Mouse (Mus musculus) CD4-positive, CD25-positive, alpha-beta regulatory T cell, adult 4 months (primary cell): ENCODE measurements at regions not wholly inside any gene's neighbourhood (a gene's known extent, or its start where the extent isn't known, plus 50 kb on each side); places are given as distances from the start of the nearest gene placed in this dataset.

ENCODE experiments used
- ATAC-seq: one replicate; pipeline ENCODE4 v1.8.0; 2017

DNA sequence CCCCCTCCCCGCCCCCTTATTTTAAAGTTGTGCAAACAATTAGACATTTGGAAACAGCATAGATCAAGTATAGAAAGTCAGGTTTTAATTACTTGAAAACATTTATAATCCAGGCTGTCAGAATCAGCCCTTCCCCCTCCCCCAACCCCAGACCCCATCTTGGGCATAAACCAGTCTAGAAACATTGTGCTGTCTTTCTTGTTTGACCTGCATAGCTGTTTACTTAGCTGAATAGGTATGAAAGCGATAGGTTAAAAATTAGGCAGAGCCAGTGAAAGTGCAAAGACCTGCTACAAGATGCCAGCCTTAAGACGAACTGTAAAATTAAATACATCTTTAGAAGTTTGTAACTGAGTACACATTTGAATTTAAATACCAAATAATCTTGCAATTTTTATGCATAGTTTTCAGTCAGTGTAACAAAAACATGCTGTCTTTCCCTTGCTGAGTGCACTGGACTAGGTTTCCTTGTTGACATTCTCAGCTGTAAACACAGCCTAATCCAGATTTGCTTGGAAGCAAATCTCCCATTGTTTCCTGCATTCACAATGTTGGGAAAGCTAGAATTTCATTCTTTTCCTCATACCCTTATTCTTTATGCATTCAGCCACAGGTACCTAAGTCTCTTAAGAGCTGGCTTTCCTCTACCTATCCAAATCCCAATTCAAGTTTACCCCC is 234.2 kb upstream of the Tbx18 start:
- no peak for ATAC-seq

DNA sequence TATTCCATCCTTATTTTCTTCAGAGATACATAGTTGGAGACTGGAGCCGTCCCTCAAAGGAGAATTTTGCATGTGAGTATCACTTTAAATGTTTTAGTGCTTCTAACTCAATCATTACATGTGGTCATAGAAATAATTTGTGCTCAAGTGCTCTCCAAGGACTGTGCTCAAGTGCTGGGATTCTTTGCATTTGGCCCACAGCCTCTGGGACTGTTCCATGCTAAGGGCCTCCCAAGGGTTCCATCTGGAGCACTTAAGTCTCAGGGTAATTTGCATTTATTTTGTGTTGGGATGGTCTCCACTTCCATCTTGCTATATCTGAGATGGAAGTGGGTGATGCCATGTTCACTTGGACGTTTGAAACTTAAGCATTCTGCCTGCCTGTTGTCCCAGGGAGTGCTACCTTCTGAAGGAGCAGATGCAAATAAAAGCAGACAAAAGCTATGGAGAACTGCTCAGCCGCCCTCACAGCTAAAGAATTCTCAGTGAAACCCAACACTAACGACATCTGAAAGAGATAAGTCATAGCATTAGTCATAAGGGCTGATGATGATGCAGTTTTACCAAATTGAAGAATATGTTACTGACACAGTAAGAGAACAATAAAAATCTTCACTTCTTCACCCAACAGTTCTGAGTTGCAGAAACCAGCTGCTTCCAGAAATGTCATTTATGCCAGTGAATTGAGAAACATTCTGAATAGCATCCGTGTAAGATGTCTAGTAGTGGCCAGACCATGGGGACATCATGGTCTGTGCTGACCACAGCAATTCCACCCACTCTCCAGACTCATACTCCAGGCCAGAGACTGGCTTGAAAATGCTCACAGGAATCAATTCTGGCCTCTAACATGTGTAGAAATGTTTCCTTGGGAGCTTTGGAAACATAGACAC is 237.4 kb upstream of the Tbx18 start:
- no peak for ATAC-seq

DNA sequence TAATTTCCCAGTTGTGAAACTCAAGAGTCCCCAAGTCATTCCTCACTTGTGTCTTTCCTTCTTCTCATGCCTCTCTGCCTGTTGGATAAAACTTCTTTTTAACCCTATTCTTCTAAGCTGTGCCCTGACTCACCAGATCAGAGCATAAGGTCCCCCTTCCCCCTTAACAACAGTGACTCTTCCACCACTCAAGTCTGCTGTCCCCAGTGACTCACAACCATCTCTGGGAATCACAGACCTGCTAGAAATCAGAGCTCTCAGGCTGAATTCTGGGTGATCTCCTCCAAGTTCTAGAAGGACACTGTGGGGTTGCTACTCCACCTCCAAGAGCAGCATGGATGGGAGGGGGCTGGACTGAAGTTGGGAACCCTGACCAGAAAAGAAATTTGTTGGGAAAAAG is 239.5 kb upstream of the Tbx18 start:
- ATAC-seq, result no peak

- no peak for ATAC-seq
Observed at GRCm38 (mm10) chr9:87971791-87972190, 240.7 kb upstream of the Tbx18 start.

- ATAC-seq, result no peak
Observed at GRCm38 (mm10) chr9:87973531-87973930, 242.5 kb upstream of the Tbx18 start.

DNA sequence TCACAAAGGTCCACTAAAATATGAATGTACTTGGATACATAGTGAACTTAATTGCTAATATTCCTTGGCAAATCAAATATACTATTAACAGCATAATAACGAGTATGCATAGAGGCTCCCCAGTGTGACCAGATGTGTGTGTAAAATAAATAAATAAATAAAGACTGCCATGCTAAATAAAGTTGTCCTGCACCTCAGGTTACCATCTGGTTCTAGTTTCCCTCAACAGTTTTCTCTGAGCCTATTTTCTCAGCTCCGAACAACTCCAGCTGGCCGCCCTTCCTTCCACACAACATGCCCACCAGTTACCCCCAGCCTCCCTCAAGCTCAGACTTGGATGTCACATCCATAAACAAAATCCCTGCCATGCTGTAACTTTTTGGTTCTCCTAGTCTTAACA is 253.8 kb upstream of the Tbx18 start:
- ATAC-seq, result no peak

DNA sequence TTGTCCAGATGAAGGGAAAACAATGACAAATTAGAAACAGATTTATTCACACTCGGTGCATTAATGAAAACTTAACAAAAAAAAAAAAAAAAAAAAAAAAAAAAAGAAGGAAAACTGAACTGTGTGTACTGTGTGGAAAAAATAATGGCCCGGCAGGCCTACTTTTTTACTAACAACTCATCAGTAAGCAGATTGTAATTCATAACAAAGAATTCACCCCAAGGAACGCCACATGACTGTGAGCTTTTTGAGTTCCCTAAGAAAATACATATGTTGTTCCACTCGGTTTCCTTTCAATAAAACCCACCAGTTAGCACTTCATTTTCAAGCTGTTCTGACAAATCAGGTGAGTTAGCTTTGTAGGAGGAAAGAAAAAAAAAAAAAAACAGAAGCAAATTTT is 254.4 kb upstream of the Tbx18 start:
- no peak for ATAC-seq

- ATAC-seq, result no peak
Observed at GRCm38 (mm10) chr9:88005945-88006700, 275.1 kb upstream of the Tbx18 start.

DNA sequence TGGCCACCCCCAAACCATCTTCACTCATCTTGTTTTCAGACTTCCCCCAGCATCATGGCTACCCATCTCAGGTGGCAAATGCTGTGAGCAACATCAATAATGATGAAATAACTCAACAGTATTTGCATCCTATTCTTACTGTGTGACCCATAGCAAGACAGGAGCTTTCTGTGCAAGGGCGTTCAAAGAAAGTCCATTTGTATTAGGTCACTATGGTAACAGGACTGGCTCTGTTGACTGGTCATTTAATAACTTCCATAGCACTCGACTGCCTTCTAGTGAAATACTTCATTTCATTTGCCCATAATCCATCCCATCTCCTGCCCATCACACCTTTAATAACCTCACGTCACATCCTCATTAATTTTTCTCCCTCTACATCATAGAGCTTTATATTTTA is 292.7 kb upstream of the Tbx18 start:
- no peak for ATAC-seq

- no peak for ATAC-seq
Observed at GRCm38 (mm10) chr9:88025936-88026335, 294.9 kb upstream of the Tbx18 start.

GRCm38 (mm10) chr9:88030509-88031148 is 296.4 kb upstream of the Nt5e start:
- no peak for ATAC-seq

- ATAC-seq, result no peak
Observed at GRCm38 (mm10) chr9:88037560-88037959, 289.4 kb upstream of the Nt5e start.

- ATAC-seq, result no peak
Observed at GRCm38 (mm10) chr9:88049270-88049669, 277.7 kb upstream of the Nt5e start.

- ATAC-seq, result no peak
Observed at GRCm38 (mm10) chr9:88049792-88050191, 277.2 kb upstream of the Nt5e start.

DNA sequence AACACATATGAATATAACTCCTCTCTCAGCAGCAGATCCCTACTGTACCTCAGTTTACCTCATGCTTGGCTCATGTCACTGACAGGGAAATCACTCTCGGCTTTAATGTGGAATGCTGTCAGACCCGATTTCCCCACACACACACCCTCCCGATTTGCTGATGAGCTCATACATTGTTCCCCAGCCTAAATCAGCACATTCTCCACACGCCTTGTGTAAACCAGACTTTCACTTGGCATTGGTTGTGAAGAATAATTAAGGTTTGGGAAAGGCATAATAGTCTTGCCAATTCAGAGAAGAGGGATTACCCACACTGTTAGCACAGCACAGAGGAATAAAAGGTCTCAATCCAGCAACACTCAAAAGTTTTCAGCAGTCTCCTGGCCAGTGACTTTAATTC is 268.4 kb upstream of the Nt5e start:
- no peak for ATAC-seq

GRCm38 (mm10) chr9:88059005-88059404 is 268.0 kb upstream of the Nt5e start:
- no peak for ATAC-seq

DNA sequence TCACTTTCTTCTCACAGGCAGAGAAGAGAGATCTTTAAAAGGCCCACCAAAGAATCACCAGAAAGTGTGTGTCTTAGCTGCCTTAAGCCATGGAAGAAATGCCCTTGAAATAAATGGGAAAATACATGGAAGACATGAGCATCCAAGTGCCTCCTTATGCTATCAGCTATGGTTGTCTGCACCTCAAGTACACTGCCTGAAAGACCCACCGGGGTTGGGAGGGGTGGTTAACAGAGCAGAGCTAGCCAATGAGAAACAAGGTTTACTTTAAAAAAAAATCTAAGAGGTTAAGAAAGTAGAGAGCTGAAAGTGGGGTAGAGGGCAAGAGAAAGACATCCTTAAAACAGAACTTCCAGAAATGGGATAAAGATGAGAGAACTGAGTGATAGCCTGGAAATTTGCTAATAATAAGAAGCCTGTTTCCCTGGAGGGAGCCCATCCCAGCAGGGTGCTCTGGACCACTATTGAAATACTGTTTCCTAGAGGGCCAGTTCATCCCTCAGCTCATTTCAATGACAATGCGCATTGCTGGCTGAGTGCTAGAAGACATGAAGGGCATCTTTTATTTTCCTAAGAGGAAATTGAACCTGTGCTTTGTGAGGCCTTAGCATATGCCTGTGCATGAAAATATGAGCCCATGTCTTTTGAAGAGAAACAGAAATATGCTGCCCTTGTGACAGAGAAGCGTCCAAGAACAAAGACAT is 262.9 kb upstream of the Nt5e start:
- ATAC-seq, result no peak

GRCm38 (mm10) chr9:88065057-88065456 is 261.9 kb upstream of the Nt5e start:
- ATAC-seq, result no peak

GRCm38 (mm10) chr9:88065777-88066176 is 261.2 kb upstream of the Nt5e start:
- no peak for ATAC-seq

DNA sequence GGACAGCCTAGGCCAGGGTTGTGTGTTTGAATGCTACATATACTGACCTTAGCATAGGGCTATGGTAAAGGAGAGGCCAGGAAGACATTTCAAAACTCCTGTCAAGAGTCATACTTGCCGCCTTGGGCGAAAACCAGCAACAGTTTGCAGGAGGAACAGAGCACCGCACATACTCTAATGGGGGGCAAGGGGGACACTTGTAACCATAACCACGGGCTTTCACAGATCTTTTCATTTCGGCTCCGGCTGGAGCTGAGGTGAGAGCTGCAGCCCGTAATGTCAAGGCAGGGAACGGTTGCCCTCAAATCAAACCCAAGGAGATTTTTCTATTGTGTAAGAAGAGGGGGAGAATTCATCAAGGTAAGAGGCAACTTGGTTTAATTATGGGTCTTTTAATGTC is 258.7 kb upstream of the Nt5e start:
- no peak for ATAC-seq

DNA sequence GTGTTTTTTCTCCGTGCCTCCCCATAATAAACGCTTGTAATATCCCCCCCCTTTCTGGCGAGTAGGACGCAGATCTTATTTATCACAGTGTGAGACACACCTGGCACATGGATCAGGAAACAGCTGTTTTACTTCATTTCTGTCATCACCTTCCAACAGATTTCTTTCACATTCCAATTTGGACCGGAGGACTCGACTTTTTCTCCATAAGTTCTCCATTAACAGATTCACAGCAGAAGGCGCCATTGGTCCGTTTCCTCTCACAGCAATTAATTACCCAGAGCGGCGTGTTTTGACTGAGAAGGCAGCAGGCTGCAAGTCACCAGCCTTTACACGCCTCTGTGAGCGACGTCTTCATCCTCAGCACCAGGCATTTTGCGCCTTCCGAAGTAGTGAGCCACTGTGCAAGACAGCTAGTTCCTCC is 258.1 kb upstream of the Nt5e start:
- ATAC-seq, result no peak

DNA sequence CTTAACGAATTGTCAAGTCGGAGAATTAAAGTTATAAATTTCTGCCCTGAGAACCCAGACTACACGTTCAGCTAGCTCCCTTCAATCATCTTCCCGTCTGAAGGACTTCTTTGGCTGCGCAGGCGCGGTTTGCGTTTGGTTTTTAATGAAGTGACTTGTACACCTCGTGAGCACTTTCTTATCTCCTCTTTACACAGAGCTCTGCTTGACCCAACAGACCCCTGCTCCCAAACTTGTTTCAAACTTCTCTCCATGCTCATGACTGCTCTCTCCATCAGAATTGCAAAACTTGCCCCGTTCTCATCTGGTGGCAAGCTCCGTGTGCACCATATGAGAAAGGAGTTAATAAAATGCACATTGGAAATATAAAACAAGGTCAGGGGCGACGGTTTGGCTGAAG is 257.2 kb upstream of the Nt5e start:
- no peak for ATAC-seq
